Mouse (Mus musculus): ENCODE results near the gene Apeh. TPM values are rescaled to one million over a fixed set of nuclear protein-coding genes. Genes with fewer than 3 reads are reported as not detected.

The Apeh gene
- polyA plus RNA-seq, 1 experiment from 2014 or later: 194 TPM

GRCm38 (mm10) chr9:108049561-108050251 lies 44.7 kb downstream of the Apeh start:
- H3K4me1 ChIP-seq (replicated peaks): peaks cover 75% of the 10 kb centered on the region
- H3K9me3 ChIP-seq (replicated peaks): no peaks in the 10 kb centered on the region
- H3K4me2 ChIP-seq: peak overlapping the region; percentile 94
- H3K27ac ChIP-seq (replicated peaks): peak overlapping the region; percentile 81
- no peak for ATAC-seq (ENCODE audit: insufficient read depth)
- no peaks in the 10 kb centered on the region for H3K27me3 ChIP-seq
- H3K36me3 ChIP-seq (replicated peaks): peaks cover 81% of the 10 kb centered on the region
- 34% methylated on average over 15 of the region's 15 CpGs for WGBS (ENCODE audit: insufficient replicate concordance)
- peak overlapping the region; percentile 70 for H3K9ac ChIP-seq
- H3K4me3 ChIP-seq (replicated peaks): peak overlapping the region; percentile 74

GRCm38 (mm10) chr9:108049016-108049455 lies 45.4 kb downstream of the Apeh start, which contains the start of gene Gmppb:
Gene Gmppb (plus strand): TSS chr9:108049242.
- under 1% methylated on average over 39 of the region's 39 CpGs for WGBS (ENCODE audit: insufficient replicate concordance)
- peak within 1 kb of the TSS; percentile 94 for H3K4me2 ChIP-seq
- peak within 1 kb of the TSS; percentile 70 for H3K9ac ChIP-seq
- H3K27ac ChIP-seq (replicated peaks): peak within 1 kb of the TSS; percentile 90
- peak; percentile 93 for ATAC-seq (ENCODE audit: insufficient read depth)
- H3K9me3 ChIP-seq (replicated peaks): no peaks in the 10 kb centered on the region
- no peaks in the 10 kb centered on the region for H3K27me3 ChIP-seq
- H3K4me3 ChIP-seq (replicated peaks): peak within 1 kb of the TSS; percentile 74
- H3K4me1 ChIP-seq (replicated peaks): peaks cover 71% of the 10 kb centered on the region
- H3K36me3 ChIP-seq (replicated peaks): peaks cover 78% of the 10 kb centered on the region

GRCm38 (mm10) chr9:108048566-108048955 lies 45.8 kb downstream of the Apeh start:
- Histone ChIP-seq H3K27me3 (no peaks in the 10 kb centered on the region), H3K9me3 (replicated peaks) (no peaks in the 10 kb centered on the region), H3K4me2 (peak overlapping the region; percentile 94), H3K27ac (replicated peaks) (peak overlapping the region; percentile 90), H3K4me3 (replicated peaks) (peak overlapping the region; percentile 74), H3K9ac (peak overlapping the region; percentile 56), H3K36me3 (replicated peaks) (peaks cover 78% of the 10 kb centered on the region), H3K4me1 (replicated peaks) (peaks cover 66% of the 10 kb centered on the region)
- WGBS (ENCODE audit: insufficient replicate concordance): under 1% methylated on average over 19 of the region's 19 CpGs
- ATAC-seq (ENCODE audit: insufficient read depth): peak; percentile 4

DNA sequence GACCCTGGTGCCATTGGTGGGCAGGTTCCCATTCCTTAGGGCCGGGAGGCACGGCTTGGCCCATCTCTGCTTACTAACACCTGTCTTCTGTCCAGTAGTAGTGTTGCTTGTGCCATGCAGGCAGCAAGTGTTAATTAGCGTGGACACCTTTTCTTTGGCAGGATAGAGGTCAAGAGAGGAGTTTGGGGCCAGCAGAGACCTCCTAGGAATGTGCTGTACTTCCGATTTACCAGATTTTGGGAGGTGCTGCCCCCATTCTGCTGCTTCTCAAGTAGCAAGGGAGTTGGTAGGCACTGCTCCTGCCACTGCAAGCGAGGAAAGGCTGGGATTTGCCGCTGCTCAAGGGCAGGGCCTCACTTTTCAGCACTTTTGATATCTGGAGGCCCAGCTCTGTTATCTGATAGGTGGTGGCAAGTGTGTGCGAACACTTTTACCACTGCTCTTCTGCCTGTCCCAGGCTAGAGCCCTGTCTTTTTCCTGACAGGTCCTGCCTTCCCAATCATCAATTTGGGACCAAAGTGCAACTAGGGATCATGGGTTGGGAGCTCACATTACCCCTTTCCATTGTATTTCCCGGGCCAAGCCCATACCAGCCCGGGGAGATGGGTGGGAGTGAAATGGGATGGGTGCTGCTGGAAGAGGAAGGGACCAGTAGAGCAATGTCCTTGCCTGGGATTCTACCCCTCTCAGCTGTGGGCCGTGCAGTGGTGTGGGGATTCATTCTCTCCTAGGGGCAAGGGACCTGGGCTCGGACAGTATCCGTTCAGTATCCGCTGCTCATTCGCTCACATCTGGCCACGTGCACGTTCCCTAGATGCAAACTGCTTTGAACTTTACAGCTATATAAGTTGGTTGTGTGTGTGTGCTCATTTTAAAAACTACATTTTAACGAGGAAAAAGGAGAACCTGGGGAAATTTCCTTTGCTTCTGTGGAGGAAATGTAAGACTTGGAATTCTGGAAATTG lies 46.5 kb downstream of the Apeh start:
- Histone ChIP-seq H3K36me3 (replicated peaks) (peaks cover 78% of the 10 kb centered on the region), H3K27me3 (no peaks in the 10 kb centered on the region), H3K27ac (replicated peaks) (peak overlapping the region; percentile 90), H3K9me3 (replicated peaks) (no peaks in the 10 kb centered on the region), H3K4me1 (replicated peaks) (peaks cover 59% of the 10 kb centered on the region), H3K4me3 (replicated peaks) (peak overlapping the region; percentile 74), H3K4me2 (peak overlapping the region; percentile 94), H3K9ac (peak overlapping the region; percentile 56)
- WGBS (ENCODE audit: insufficient replicate concordance): 34% methylated on average over 17 of the region's 17 CpGs
- no peak; the same call in 1 of the 2 replicates for ATAC-seq (ENCODE audit: insufficient read depth)

- Histone ChIP-seq H3K4me1 (replicated peaks) (peaks cover 46% of the 10 kb centered on the region), H3K36me3 (replicated peaks) (peaks cover 78% of the 10 kb centered on the region), H3K9me3 (replicated peaks) (no peaks in the 10 kb centered on the region), H3K27ac (replicated peaks) (peak overlapping the region; percentile 90), H3K4me3 (replicated peaks) (no peak overlapping the region), H3K9ac (no peak overlapping the region), H3K4me2 (peak overlapping the region; percentile 94; the same call in 1 of the 2 replicates), H3K27me3 (no peaks in the 10 kb centered on the region)
- 78% methylated on average over 4 of the region's 4 CpGs for WGBS (ENCODE audit: insufficient replicate concordance)
- ATAC-seq (ENCODE audit: insufficient read depth): no peak
These were observed 47.8 kb downstream of the Apeh start for GRCm38 (mm10) chr9:108046582-108046981.

DNA sequence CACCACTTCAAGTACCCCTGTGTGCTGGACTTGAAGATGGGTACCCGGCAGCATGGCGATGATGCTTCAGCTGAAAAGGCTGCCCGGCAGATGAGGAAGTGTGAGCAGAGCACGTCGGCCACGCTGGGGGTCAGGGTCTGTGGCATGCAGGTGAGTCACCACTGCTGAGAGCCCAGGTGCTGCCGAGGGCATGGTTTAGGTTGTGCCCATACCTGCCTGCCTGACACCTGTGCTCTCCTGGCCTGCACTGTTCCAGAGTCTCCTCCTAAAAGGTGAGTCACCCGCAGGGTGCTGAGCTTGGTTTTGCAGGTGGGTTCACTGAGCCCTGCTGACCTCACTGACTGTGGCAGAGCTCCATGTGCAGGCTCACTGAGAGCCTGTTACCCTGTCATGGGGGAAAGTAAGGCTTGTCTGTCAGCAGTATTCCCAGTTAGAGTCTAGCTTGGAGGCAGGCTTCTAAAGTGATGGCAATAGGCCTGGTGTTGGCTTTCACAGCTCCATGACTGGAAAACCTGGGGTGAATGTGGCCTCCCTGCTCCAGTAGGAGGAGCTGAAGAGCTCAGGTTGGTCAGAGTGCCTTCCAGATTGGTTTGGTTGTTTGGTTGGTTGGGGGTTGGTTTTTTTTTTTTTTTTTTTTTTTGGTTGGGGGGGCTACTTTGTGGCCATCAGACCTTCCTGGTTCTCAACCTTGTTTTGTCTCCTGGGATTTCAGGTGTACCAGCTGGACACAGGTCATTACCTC lies 49.5 kb downstream of the Apeh start:
- no peak for ATAC-seq (ENCODE audit: insufficient read depth)
- Histone ChIP-seq H3K27me3 (no peaks in the 10 kb centered on the region), H3K9ac (no peak overlapping the region), H3K4me2 (no peak overlapping the region), H3K4me1 (replicated peaks) (peaks cover 34% of the 10 kb centered on the region), H3K4me3 (replicated peaks) (no peak overlapping the region), H3K36me3 (replicated peaks) (peaks cover 77% of the 10 kb centered on the region), H3K9me3 (replicated peaks) (no peaks in the 10 kb centered on the region), H3K27ac (replicated peaks) (no peak overlapping the region)
- 88% methylated on average over 8 of the region's 8 CpGs for WGBS (ENCODE audit: insufficient replicate concordance)

Small RNAs within 50 kb of the gene (microRNA-seq; reads per million reads assigned to microRNA genes)
- not detected for gene Gm47303
- gene Mir7088: 2.0 reads per million

Other genes starting within 250 kb of the Apeh start
- 26.1 and 27.7 TPM in 2 replicates for gene Rbm6, start 221.4 kb downstream of the Apeh start, polyA plus RNA-seq (2015; fragmentation: Nextera tagmentation; extraction: Ambion mirVana)
- 3.9 and 5.0 TPM in 2 replicates for gene Mon1a, start 206.5 kb downstream of the Apeh start, polyA plus RNA-seq (2015; fragmentation: Nextera tagmentation; extraction: Ambion mirVana)
- 0.85 and 1.4 TPM in 2 replicates for gene Mst1r, start 187.7 kb downstream of the Apeh start, polyA plus RNA-seq (2015; fragmentation: Nextera tagmentation; extraction: Ambion mirVana)
- gene Actl11, start 166.1 kb downstream of the Apeh start, polyA plus RNA-seq (2015; fragmentation: Nextera tagmentation; extraction: Ambion mirVana): not detected in 2 replicates
- 0.08 and 0.09 TPM in 2 replicates for gene Camkv, start 158.9 kb downstream of the Apeh start, polyA plus RNA-seq (2015; fragmentation: Nextera tagmentation; extraction: Ambion mirVana)
- gene Traip, start 144.5 kb downstream of the Apeh start, polyA plus RNA-seq (2015; fragmentation: Nextera tagmentation; extraction: Ambion mirVana): 12.6 and 14.6 TPM in 2 replicates
- gene Uba7, start 119.1 kb downstream of the Apeh start, polyA plus RNA-seq (2015; fragmentation: Nextera tagmentation; extraction: Ambion mirVana): 55.7 and 60.1 TPM in 2 replicates
- 0.54 and 0.66 TPM in 2 replicates for gene Gm20661, start 111.5 kb downstream of the Apeh start, polyA plus RNA-seq (2015; fragmentation: Nextera tagmentation; extraction: Ambion mirVana)
- 50.5 and 50.8 TPM in 2 replicates for gene Inka1, start 108.7 kb downstream of the Apeh start, polyA plus RNA-seq (2015; fragmentation: Nextera tagmentation; extraction: Ambion mirVana)
- 1.1 and 1.5 TPM in 2 replicates for gene Cdhr4, start 102.1 kb downstream of the Apeh start, polyA plus RNA-seq (2015; fragmentation: Nextera tagmentation; extraction: Ambion mirVana)
- gene Gm20662, start 98.3 kb downstream of the Apeh start, polyA plus RNA-seq (2015; fragmentation: Nextera tagmentation; extraction: Ambion mirVana): not detected in 2 replicates
- 35.3 and 45.1 TPM in 2 replicates for gene Ip6k1, start 92.1 kb downstream of the Apeh start, polyA plus RNA-seq (2015; fragmentation: Nextera tagmentation; extraction: Ambion mirVana)
- 15.3 and 16.3 TPM in 2 replicates for gene Gmppb, start 45.4 kb downstream of the Apeh start, polyA plus RNA-seq (2015; fragmentation: Nextera tagmentation; extraction: Ambion mirVana)
- gene Amigo3, start 41.4 kb downstream of the Apeh start, polyA plus RNA-seq (2015; fragmentation: Nextera tagmentation; extraction: Ambion mirVana): 1.5 and 1.8 TPM in 2 replicates
- gene Mst1, start 14.2 kb downstream of the Apeh start, polyA plus RNA-seq (2015; fragmentation: Nextera tagmentation; extraction: Ambion mirVana): 41.1 and 51.2 TPM in 2 replicates
- gene Rnf123, start 11.3 kb downstream of the Apeh start, polyA plus RNA-seq (2015; fragmentation: Nextera tagmentation; extraction: Ambion mirVana): 100 and 123 TPM in 2 replicates
- gene Bsn, start 95.8 kb upstream of the Apeh start, polyA plus RNA-seq (2015; fragmentation: Nextera tagmentation; extraction: Ambion mirVana): 1.4 TPM in 2 replicates
- gene Dag1, start 169.4 kb upstream of the Apeh start, polyA plus RNA-seq (2015; fragmentation: Nextera tagmentation; extraction: Ambion mirVana): 16.0 and 18.2 TPM in 2 replicates
- 5.8 and 6.7 TPM in 2 replicates for gene Nicn1, start 195.8 kb upstream of the Apeh start, polyA plus RNA-seq (2015; fragmentation: Nextera tagmentation; extraction: Ambion mirVana)
- gene Amt, start 202.2 kb upstream of the Apeh start, polyA plus RNA-seq (2015; fragmentation: Nextera tagmentation; extraction: Ambion mirVana): 11.9 and 13.3 TPM in 2 replicates
- 190 and 202 TPM in 2 replicates for gene Rhoa, start 211.5 kb upstream of the Apeh start, polyA plus RNA-seq (2015; fragmentation: Nextera tagmentation; extraction: Ambion mirVana)
- gene Tcta, start 211.6 kb upstream of the Apeh start, polyA plus RNA-seq (2015; fragmentation: Nextera tagmentation; extraction: Ambion mirVana): 14.1 and 14.4 TPM in 2 replicates
- 6,133 and 6,280 TPM in 2 replicates for gene Gpx1, start 244.3 kb upstream of the Apeh start, polyA plus RNA-seq (2015; fragmentation: Nextera tagmentation; extraction: Ambion mirVana)